Mouse (Mus musculus): ENCODE measurements around the gene Fam166a. TPM values are rescaled to one million over a fixed set of nuclear protein-coding genes. Genes with fewer than 3 reads are reported as not detected.

Gene Fam166a
- polyA plus RNA-seq, 1 experiment from 2014 or later = 0.70 TPM

GRCm38 (mm10) chr2:25193330-25193770, 25.2 kb upstream of the Fam166a start:
- no peak overlapping the region for H3K9ac ChIP-seq
- H3K27me3 ChIP-seq = peaks cover 37% of the 10 kb centered on the region
- under 1% methylated on average over 6 of the region's 6 CpGs for WGBS
- H3K9me3 ChIP-seq = no peaks in the 10 kb centered on the region
- H3K27ac ChIP-seq (replicated peaks) = no peak overlapping the region
- no peak overlapping the region for H3K4me3 ChIP-seq
- peaks cover 8% of the 10 kb centered on the region for H3K4me1 ChIP-seq (replicated peaks)
- ATAC-seq (ENCODE audit: low FRiP score, low read depth) = peak; percentile 72
- peak overlapping the region; percentile 15; the same call in 1 of the 2 replicates for H3K4me2 ChIP-seq
- no peaks in the 10 kb centered on the region for H3K36me3 ChIP-seq

GRCm38 (mm10) chr2:25194006-25194405, 24.5 kb upstream of the Fam166a start:
- Histone ChIP-seq H3K4me3 (no peak overlapping the region), H3K4me2 (no peak overlapping the region), H3K27ac (replicated peaks) (no peak overlapping the region), H3K4me1 (replicated peaks) (peaks cover 8% of the 10 kb centered on the region), H3K27me3 (peaks cover 37% of the 10 kb centered on the region), H3K9me3 (no peaks in the 10 kb centered on the region), H3K9ac (no peak overlapping the region), H3K36me3 (peaks cover under 1% of the 10 kb centered on the region; the same call in 1 of the 2 replicates)
- WGBS = 82% methylated on average over 5 of the region's 5 CpGs
- ATAC-seq (ENCODE audit: low FRiP score, low read depth) = no peak

GRCm38 (mm10) chr2:25194486-25195171, 23.9 kb upstream of the Fam166a start:
- no peak overlapping the region for H3K4me3 ChIP-seq
- peaks cover 8% of the 10 kb centered on the region for H3K4me1 ChIP-seq (replicated peaks)
- no peak overlapping the region for H3K9ac ChIP-seq
- H3K27me3 ChIP-seq = peaks cover 37% of the 10 kb centered on the region
- 88% methylated on average over 17 of the region's 17 CpGs for WGBS
- no peak overlapping the region for H3K4me2 ChIP-seq
- no peak overlapping the region for H3K27ac ChIP-seq (replicated peaks)
- peaks cover 4% of the 10 kb centered on the region; the same call in 1 of the 2 replicates for H3K36me3 ChIP-seq
- no peaks in the 10 kb centered on the region for H3K9me3 ChIP-seq
- ATAC-seq (ENCODE audit: low FRiP score, low read depth) = no peak

- no peak overlapping the region for H3K27ac ChIP-seq (replicated peaks)
- peaks cover 8% of the 10 kb centered on the region for H3K4me1 ChIP-seq (replicated peaks)
- peak overlapping the region; percentile 22; the same call in 1 of the 2 replicates for H3K4me2 ChIP-seq
- no peak for ATAC-seq (ENCODE audit: low FRiP score, low read depth)
- H3K9ac ChIP-seq = no peak overlapping the region
- peaks cover 10% of the 10 kb centered on the region for H3K36me3 ChIP-seq
- peaks cover 37% of the 10 kb centered on the region for H3K27me3 ChIP-seq
- 23% methylated on average over 55 of the region's 55 CpGs for WGBS
- H3K4me3 ChIP-seq = no peak overlapping the region
- no peaks in the 10 kb centered on the region for H3K9me3 ChIP-seq
Measured at GRCm38 (mm10) chr2:25195211-25196156, 23.1 kb upstream of the Fam166a start.

- H3K9ac ChIP-seq = no peak within 1 kb of the TSS
Measured at GRCm38 (mm10) chr2:25196172-25196954, 22.2 kb upstream of the Fam166a start, which contains the start of gene Tor4a. TSS of gene Tor4a (minus strand) at chr2:25196886.

GRCm38 (mm10) chr2:25197191-25197590, 21.4 kb upstream of the Fam166a start:
- no peak overlapping the region for H3K27ac ChIP-seq (replicated peaks)
- no peak overlapping the region for H3K9ac ChIP-seq
- peaks cover 23% of the 10 kb centered on the region for H3K36me3 ChIP-seq
- peaks cover 8% of the 10 kb centered on the region for H3K4me1 ChIP-seq (replicated peaks)
- peaks cover 37% of the 10 kb centered on the region for H3K27me3 ChIP-seq
- H3K9me3 ChIP-seq = no peaks in the 10 kb centered on the region
- no peak overlapping the region for H3K4me2 ChIP-seq
- WGBS = 28% methylated on average over 2 of the region's 2 CpGs
- no peak for ATAC-seq (ENCODE audit: low FRiP score, low read depth)
- no peak overlapping the region for H3K4me3 ChIP-seq

More at GRCm38 (mm10) chr2:25196172-25196954, 22.2 kb upstream of the Fam166a start, which contains the start of gene Tor4a:
- Histone ChIP-seq H3K4me2 (peak within 1 kb of the TSS; percentile 22), H3K27me3 (peaks cover 37% of the 10 kb centered on the region), H3K4me3 (no peak within 1 kb of the TSS), H3K36me3 (peaks cover 19% of the 10 kb centered on the region), H3K4me1 (replicated peaks) (peaks cover 8% of the 10 kb centered on the region), H3K27ac (replicated peaks) (no peak within 1 kb of the TSS), H3K9me3 (no peaks in the 10 kb centered on the region)
- ATAC-seq (ENCODE audit: low FRiP score, low read depth) = 0 out of 2 replicates have a peak, but pooled peaks have one; percentile 16
- WGBS = 15% methylated on average over 8 of the region's 8 CpGs

GRCm38 (mm10) chr2:25197946-25198345, 20.6 kb upstream of the Fam166a start:
- ATAC-seq (ENCODE audit: low FRiP score, low read depth) = no peak
- Histone ChIP-seq H3K9me3 (no peaks in the 10 kb centered on the region), H3K27ac (replicated peaks) (no peak overlapping the region), H3K4me1 (replicated peaks) (peaks cover 8% of the 10 kb centered on the region), H3K27me3 (peaks cover 37% of the 10 kb centered on the region), H3K9ac (no peak overlapping the region), H3K4me3 (no peak overlapping the region), H3K4me2 (no peak overlapping the region), H3K36me3 (peaks cover 31% of the 10 kb centered on the region)

GRCm38 (mm10) chr2:25200631-25201030, 17.9 kb upstream of the Fam166a start:
- Histone ChIP-seq H3K27me3 (peaks cover 21% of the 10 kb centered on the region), H3K36me3 (peaks cover 57% of the 10 kb centered on the region), H3K9me3 (no peaks in the 10 kb centered on the region), H3K4me2 (no peak overlapping the region), H3K4me3 (no peak overlapping the region), H3K9ac (no peak overlapping the region), H3K4me1 (replicated peaks) (no peaks in the 10 kb centered on the region), H3K27ac (replicated peaks) (no peak overlapping the region)
- 100% methylated on average over 2 of the region's 2 CpGs for WGBS
- no peak for ATAC-seq (ENCODE audit: low FRiP score, low read depth)

- H3K4me3 ChIP-seq = no peak overlapping the region
- H3K9ac ChIP-seq = no peak overlapping the region
- ATAC-seq (ENCODE audit: low FRiP score, low read depth) = peak; percentile 31; the same call in 1 of the 2 replicates
- no peak overlapping the region for H3K27ac ChIP-seq (replicated peaks)
- H3K27me3 ChIP-seq = no peaks in the 10 kb centered on the region
- no peaks in the 10 kb centered on the region for H3K9me3 ChIP-seq
- H3K36me3 ChIP-seq = peaks cover 63% of the 10 kb centered on the region
- WGBS = 66% methylated on average over 4 of the region's 4 CpGs
- H3K4me2 ChIP-seq = no peak overlapping the region
- peaks cover 19% of the 10 kb centered on the region for H3K4me1 ChIP-seq (replicated peaks)
Measured at GRCm38 (mm10) chr2:25203631-25204214, 14.8 kb upstream of the Fam166a start.

GRCm38 (mm10) chr2:25207593-25207992, 11.0 kb upstream of the Fam166a start:
- Histone ChIP-seq H3K27me3 (no peaks in the 10 kb centered on the region), H3K4me3 (no peak overlapping the region), H3K9ac (no peak overlapping the region), H3K9me3 (no peaks in the 10 kb centered on the region), H3K4me2 (no peak overlapping the region), H3K36me3 (peaks cover 36% of the 10 kb centered on the region), H3K27ac (replicated peaks) (no peak overlapping the region), H3K4me1 (replicated peaks) (peaks cover 42% of the 10 kb centered on the region)
- ATAC-seq (ENCODE audit: low FRiP score, low read depth) = no peak
- WGBS = 92% methylated on average over 1 of the region's 1 CpGs

GRCm38 (mm10) chr2:25210686-25211085, 7.9 kb upstream of the Fam166a start:
- Histone ChIP-seq H3K27me3 (0 out of 2 replicates have a peak, but pooled peaks cover 3% of the 10 kb centered on the region), H3K27ac (replicated peaks) (peak overlapping the region; percentile 93), H3K36me3 (peaks cover 6% of the 10 kb centered on the region), H3K4me3 (peak overlapping the region; percentile 78), H3K9ac (peak overlapping the region; percentile 80), H3K9me3 (no peaks in the 10 kb centered on the region), H3K4me2 (peak overlapping the region; percentile 85), H3K4me1 (replicated peaks) (peaks cover 42% of the 10 kb centered on the region)
- 1% methylated on average over 24 of the region's 24 CpGs for WGBS
- peak; percentile 36; the same call in 1 of the 2 replicates for ATAC-seq (ENCODE audit: low FRiP score, low read depth)
